Mouse (Mus musculus) cerebellum, adult (tissue): Measurements from ENCODE around the gene Adamts10.

ENCODE experiments used
- ATAC-seq: cut with Nextera tagmentation; 2 replicates; pipeline ENCODE4 v1.9.2; 2017; ENCODE audit warnings: mild to moderate bottlenecking, moderate library complexity, mixed read lengths; ENCODE audit not compliant: insufficient number of reproducible peaks, low FRiP score, low TSS enrichment

The Adamts10 gene

DNA sequence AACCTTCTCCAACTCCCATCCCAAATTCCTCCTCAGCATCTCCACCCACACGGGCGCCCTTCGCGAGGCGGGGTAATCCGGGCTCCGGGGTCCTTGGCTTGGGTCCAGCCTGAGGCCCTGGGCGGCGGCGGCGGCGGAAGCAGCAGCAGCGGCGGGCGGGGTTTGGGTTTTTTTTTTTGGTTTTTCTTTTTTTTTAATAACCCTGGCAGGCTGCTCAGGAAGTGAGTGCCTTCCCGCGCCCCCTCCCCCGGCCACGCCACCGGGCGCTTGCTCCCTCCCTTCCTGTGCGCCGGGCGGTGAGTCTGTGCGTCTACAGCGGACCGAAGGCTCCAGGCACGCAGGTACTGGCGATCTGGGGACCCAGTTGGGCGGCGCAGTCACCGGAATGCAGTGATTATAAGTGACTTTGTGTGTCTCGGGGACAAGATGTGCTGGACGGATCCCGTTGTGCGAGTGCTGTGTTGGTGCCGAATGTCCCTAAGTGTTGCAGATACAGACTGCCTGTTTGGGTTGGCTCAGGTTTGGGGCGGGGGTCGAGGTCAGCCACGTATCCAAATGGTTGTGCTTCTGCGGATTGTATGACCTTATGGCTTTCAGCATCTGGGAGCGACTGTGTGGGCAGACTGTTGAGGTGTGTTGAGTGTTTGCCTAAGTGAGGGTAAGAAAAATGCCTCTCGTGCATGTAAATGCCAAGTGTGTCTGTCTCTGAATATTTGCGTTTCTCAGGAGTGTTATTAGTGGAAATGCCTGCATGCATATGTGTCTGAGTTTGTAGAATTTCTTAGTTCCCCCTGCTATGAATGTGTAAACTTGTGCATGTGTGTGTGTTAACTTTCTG, at the start of gene Adamts10:
Adamts10 (plus strand) TSS at position 287 of the 838 bp plus-strand sequence.
- peak; percentile 51; the same call in 1 of the 2 replicates for ATAC-seq

- ATAC-seq: no peak
These were observed 40.0 kb upstream of the Adamts10 start for GRCm38 (mm10) chr17:33484020-33484419.

DNA sequence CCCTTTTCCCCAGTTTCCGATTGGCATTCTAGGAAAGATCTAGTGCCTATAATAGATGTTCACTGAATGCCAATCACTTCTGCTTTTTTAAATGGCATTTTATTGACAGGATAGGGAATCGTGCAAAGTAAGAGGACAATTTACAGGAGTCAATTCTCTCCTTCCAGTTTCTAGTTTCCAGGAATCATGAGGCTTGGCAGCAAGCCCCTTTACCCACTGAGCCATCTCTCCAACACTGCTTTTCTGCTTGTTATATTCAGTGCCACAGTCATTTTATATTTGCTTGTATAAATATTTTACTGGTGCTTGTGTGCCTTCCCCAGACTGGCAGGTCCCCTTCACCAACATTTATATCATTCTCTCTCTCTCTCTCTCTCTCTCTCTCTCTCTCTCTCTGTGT, 36.8 kb upstream of the Adamts10 start:
- no peak for ATAC-seq

GRCm38 (mm10) chr17:33487652-33488051, 36.4 kb upstream of the Adamts10 start:
- ATAC-seq: peak; percentile 68; the same call in 1 of the 2 replicates

- ATAC-seq: no peak
These were observed 32.6 kb upstream of the Adamts10 start for GRCm38 (mm10) chr17:33491371-33491770.

- ATAC-seq: no peak
These were observed 30.9 kb upstream of the Adamts10 start for GRCm38 (mm10) chr17:33493065-33493464.

- no peak for ATAC-seq
These were observed 29.4 kb upstream of the Adamts10 start for GRCm38 (mm10) chr17:33494586-33494985.

DNA sequence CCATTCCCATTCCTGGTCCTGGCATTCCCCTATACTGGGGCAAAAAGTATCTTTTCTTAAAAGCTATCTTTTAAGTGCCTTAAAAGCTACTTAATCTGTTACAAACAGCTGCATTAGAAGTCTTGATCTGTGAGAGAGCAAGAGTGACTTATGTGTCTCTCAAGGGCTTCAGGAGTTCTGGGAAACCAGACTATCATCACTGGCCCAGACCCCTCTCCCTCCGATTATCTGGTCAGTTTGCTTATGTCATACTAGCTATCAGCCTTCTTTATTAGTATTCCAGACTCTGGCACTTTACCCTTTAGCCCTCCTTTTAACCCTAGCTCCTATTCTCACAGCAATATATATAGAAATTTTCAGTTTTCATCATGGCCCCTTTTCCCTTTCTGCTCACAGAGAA, 25.1 kb upstream of the Adamts10 start:
- ATAC-seq: no peak

- ATAC-seq: no peak
These were observed 15.6 kb upstream of the Adamts10 start for GRCm38 (mm10) chr17:33508386-33508785.

GRCm38 (mm10) chr17:33510172-33510571, 13.8 kb upstream of the Adamts10 start:
- ATAC-seq: no peak

DNA sequence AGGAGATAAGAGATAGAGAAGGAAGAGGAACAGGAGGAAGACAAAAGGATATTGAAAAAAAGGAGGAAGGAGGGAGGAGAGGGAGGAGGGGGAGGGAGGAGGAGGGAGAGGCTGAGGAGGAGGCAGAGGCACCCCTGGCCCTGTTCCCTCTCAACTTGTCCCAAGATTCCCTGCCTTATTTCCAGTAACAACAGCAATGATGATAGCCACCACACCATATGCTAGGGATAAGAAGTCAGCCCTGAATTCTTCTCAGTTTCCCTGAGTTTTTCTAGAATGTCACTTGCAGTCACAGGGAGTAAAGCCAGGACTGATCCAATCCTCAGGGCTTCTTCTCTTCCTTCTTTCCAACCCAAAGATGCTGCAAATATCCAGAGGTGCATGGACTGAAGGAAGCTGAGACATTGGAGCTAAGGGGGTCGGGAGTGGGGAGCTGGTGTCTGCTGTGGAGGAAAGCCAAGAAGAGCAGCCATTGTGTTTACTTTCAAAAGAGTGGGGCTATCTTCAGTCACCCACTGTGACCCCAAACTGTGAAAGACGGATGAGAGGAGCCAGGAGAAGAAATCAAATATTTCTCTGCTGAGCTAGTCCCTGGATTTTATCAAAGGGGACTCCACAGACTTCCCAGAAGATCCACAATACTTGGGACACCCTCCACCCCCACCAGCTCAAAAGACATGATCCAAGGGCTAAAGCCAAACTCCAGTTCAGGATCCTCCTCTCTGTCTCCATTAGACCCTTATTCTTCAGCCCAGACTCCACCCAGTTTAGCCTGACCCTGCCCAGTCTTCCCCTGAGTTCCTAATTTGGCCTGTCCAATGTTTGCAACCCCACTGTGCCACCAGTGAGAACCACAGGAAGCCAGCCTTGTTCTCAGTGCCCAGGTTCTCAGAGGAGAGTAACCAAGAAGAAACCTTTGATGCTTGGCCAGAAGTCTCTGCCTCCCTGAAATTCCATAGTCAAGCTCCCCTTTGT, 11.3 kb upstream of the Adamts10 start:
- no peak for ATAC-seq

GRCm38 (mm10) chr17:33513874-33514273, 10.1 kb upstream of the Adamts10 start:
- no peak for ATAC-seq

GRCm38 (mm10) chr17:33520366-33520765, 3.6 kb upstream of the Adamts10 start:
- ATAC-seq: no peak

- no peak for ATAC-seq
These were observed 530 bp upstream of the Adamts10 start for GRCm38 (mm10) chr17:33523431-33523917.

GRCm38 (mm10) chr17:33524806-33525373, 886 bp downstream of the Adamts10 start:
- ATAC-seq: no peak

- ATAC-seq: no peak
These were observed 2.5 kb downstream of the Adamts10 start for GRCm38 (mm10) chr17:33526506-33526905.

- ATAC-seq: peak; percentile 15; the same call in 1 of the 2 replicates
These were observed 15.2 kb downstream of the Adamts10 start for GRCm38 (mm10) chr17:33539106-33539675.

- ATAC-seq: no peak; the same call in 1 of the 2 replicates
These were observed 15.9 kb downstream of the Adamts10 start for GRCm38 (mm10) chr17:33539878-33540277.

DNA sequence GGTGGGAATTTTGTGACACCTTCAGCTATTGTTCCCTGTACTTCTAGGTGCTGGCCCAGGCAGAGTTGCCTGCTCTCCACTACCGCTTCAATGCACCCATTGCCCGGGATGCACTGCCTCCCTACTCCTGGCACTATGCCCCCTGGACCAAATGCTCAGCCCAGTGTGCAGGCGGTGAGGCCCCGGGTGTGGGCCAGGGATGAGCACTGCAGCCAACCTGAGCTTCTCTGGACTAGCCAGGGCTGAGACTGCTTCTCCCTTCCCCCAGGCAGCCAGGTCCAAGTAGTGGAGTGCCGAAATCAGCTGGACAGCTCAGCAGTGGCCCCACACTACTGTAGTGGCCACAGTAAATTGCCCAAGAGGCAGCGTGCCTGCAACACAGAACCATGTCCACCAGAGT, 25.2 kb downstream of the Adamts10 start:
- peak; percentile 92 for ATAC-seq

DNA sequence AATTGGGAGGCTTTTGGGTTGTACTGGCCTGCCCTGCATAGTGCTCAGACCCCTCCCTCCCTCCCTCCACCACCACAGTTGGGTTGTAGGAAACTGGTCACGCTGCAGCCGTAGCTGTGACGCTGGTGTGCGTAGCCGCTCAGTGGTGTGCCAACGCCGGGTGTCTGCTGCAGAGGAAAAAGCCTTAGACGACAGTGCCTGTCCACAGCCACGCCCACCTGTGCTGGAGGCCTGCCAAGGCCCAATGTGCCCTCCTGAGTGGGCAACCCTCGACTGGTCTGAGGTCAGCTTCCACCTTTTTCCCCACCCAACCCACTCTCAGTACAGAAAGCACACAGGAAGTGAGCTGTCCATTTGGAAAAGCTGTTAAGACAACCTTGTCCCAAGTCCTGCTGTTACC, 26.4 kb downstream of the Adamts10 start:
- no peak for ATAC-seq
